Comparison of ENCODE assay signal across 9 mouse cellular contexts in the genomic region with DNA sequence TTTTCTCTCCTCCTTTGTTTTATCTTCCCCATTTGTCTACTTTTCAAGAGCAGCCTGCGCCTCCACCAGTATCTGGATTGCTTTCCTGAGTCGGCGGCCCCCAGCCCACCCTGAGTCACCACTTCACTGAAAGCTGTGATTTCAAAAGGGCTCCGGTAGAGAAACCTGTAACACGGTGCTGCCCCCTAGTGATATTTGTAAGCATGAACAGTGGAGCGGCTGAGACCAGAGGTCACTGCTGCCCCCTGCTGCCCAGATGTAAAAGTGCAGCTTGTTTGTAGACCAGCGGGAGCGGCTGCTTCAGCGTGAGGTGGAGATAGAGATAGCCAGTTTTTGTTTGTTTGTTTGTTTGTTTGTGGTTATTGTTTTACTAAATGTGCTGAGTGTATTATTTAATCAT. TPM values are rescaled to one million over a fixed set of nuclear protein-coding genes. Genes with fewer than 3 reads are reported as not detected.
DNase-seq lines count a peak whose midpoint lies in the region; ATAC-seq lines count a peak whose summit lies in the region.
"Had no signal": no experiment of that assay in that cellular context is flagged by ENCODE, and none has a peak within 500 bp of the region (broad histone marks: within the 10 kb centered on the region; RNA-seq: fewer than 3 reads in every experiment).

No protein-coding gene starts in this region.

- no peak overlapping the region for H3K9ac ChIP-seq in forebrain, embryonic 16.5 days (replicated peaks; ENCODE audit: low read depth, low read length)
- H3K9ac ChIP-seq in hindbrain, embryonic 16.5 days (ENCODE audit: low read depth, low read length) = no peak overlapping the region

- H3K9me3 ChIP-seq in forebrain, embryonic 16.5 days (ENCODE audit: control insufficient read depth, low read length) = 0 out of 2 replicates have a peak, but pooled peaks cover 3% of the 10 kb centered on the region
- 0 out of 2 replicates have a peak, but pooled peaks cover 2% of the 10 kb centered on the region for H3K9me3 ChIP-seq in hindbrain, embryonic 16.5 days (ENCODE audit: control insufficient read depth, low read length)
- peaks cover 3% of the 10 kb centered on the region; the same call in 1 of the 2 replicates for H3K9me3 ChIP-seq in midbrain, embryonic 10.5 days (replicated peaks)

- H3K27me3 ChIP-seq in forebrain, embryonic 16.5 days (replicated peaks; ENCODE audit: control insufficient read depth, insufficient read depth, low read length) = peaks cover 16% of the 10 kb centered on the region; the same call in 1 of the 2 replicates
- H3K27me3 ChIP-seq in hindbrain, embryonic 16.5 days (replicated peaks; ENCODE audit: control insufficient read depth, insufficient read depth, low read length) = no peaks in the 10 kb centered on the region
- no peaks in the 10 kb centered on the region for H3K27me3 ChIP-seq in midbrain, embryonic 10.5 days (ENCODE audit: low read depth, poor library complexity, severe bottlenecking)

- DNase-seq in NIH3T3 (ENCODE audit: low read depth) = peak; percentile 89
- DNase-seq in c-Kit-positive CD71-negative TER-119-negative erythroid progenitor cells, embryonic 14.5 days (ENCODE audit: low read depth) = peak; percentile 68
- DNase-seq in left cerebral cortex, adult 8-10 months (ENCODE audit: low spot score in 2 of 2) = peak; percentile 41 to 56
- peak; percentile 72 for DNase-seq in midbrain, embryonic 10.5 days (ENCODE audit: low spot score)
- DNase-seq in right cerebral cortex, postnatal 4 days = peak; percentile 85
- peak; percentile 21 for DNase-seq in yolk sac, embryonic 10.5 days (ENCODE audit: low spot score)

- no peaks in the 10 kb centered on the region for H3K4me1 ChIP-seq in forebrain, embryonic 16.5 days (replicated peaks; ENCODE audit: control insufficient read depth, insufficient read depth, low read length)
- no peaks in the 10 kb centered on the region for H3K4me1 ChIP-seq in hindbrain, embryonic 16.5 days (ENCODE audit: control insufficient read depth, insufficient read depth, low read depth, low read length)
- no peaks in the 10 kb centered on the region for H3K4me1 ChIP-seq in midbrain, embryonic 10.5 days

- peak; percentile 38; the same call in 1 of the 2 replicates for ATAC-seq in forebrain, embryonic 16.5 days
- ATAC-seq in hindbrain, embryonic 16.5 days = peak; percentile 70

- no peaks in the 10 kb centered on the region for H3K36me3 ChIP-seq in forebrain, embryonic 16.5 days (ENCODE audit: control insufficient read depth, insufficient read depth)
- no peaks in the 10 kb centered on the region for H3K36me3 ChIP-seq in hindbrain, embryonic 16.5 days (ENCODE audit: control insufficient read depth, insufficient read depth, low read length)
- H3K36me3 ChIP-seq in midbrain, embryonic 10.5 days = no peaks in the 10 kb centered on the region

- no peak overlapping the region for H3K4me3 ChIP-seq in forebrain, embryonic 16.5 days (replicated peaks; ENCODE audit: low read length)
- no peak overlapping the region for H3K4me3 ChIP-seq in hindbrain, embryonic 16.5 days (ENCODE audit: low read length)
- H3K4me3 ChIP-seq in midbrain, embryonic 10.5 days = no peak overlapping the region
- H3K4me3 ChIP-seq: myocyte had no signal

- H3K27ac ChIP-seq in forebrain, embryonic 16.5 days (ENCODE audit: low read length) = no peak overlapping the region
- H3K27ac ChIP-seq in hindbrain, embryonic 16.5 days (ENCODE audit: low read depth, low read length) = no peak overlapping the region
- no peak overlapping the region for H3K27ac ChIP-seq in midbrain, embryonic 10.5 days (replicated peaks)

- no peak overlapping the region for H3K4me2 ChIP-seq in forebrain, embryonic 16.5 days (ENCODE audit: low read length)
- no peak overlapping the region for H3K4me2 ChIP-seq in hindbrain, embryonic 16.5 days (ENCODE audit: low read length)

- WGBS in forebrain, embryonic 16.5 days = 25% methylated on average over 9 of the region's 9 CpGs
- WGBS in hindbrain, embryonic 16.5 days = 29% methylated on average over 9 of the region's 9 CpGs
- 37% methylated on average over 9 of the region's 9 CpGs for WGBS in midbrain, embryonic 10.5 days

RNA-seq across cellular contexts. Expression of a gene that starts 15.4 kb away (rescaled TPM):
- polyA plus RNA-seq in forebrain, embryonic 16.5 days (2015; fragmentation: Nextera tagmentation; extraction: Ambion mirVana) = not detected in 2 replicates
- 0.24 and 0.30 TPM in 2 replicates for polyA plus RNA-seq in hindbrain, embryonic 16.5 days (2015; fragmentation: Nextera tagmentation; extraction: Ambion mirVana)
- under 1 TPM; 0.19 to 0.27 (median 0.25) TPM for total RNA-seq in left cerebral cortex, adult 8-10 months (2022)
- not detected in 2 replicates for polyA plus RNA-seq in midbrain, embryonic 10.5 days (2016; fragmentation: Nextera tagmentation; extraction: Ambion mirVana)
- polyA plus RNA-seq: myocyte had no signal

RNA-seq across cellular contexts. Expression of a gene that starts 17.4 kb away (rescaled TPM):
- 0.15 and 0.27 TPM in 2 replicates for polyA plus RNA-seq in forebrain, embryonic 16.5 days (2015; fragmentation: Nextera tagmentation; extraction: Ambion mirVana)
- 0.20 and 0.31 TPM in 2 replicates for polyA plus RNA-seq in hindbrain, embryonic 16.5 days (2015; fragmentation: Nextera tagmentation; extraction: Ambion mirVana)
- total RNA-seq in left cerebral cortex, adult 8-10 months (2022) = under 1 TPM in 1 of 4 experiments, not detected in 3; 0.18 TPM
- polyA plus RNA-seq in midbrain, embryonic 10.5 days (2016; fragmentation: Nextera tagmentation; extraction: Ambion mirVana) = 0.39 and 0.60 TPM in 2 replicates

Comparison
In these comparisons a context has a peak if more than half of its experiments do, and no peak if none do; other contexts are left out.
1. DNase-seq: peak in every context shown above with its lines; median percentile 89 in NIH3T3; 85 in right cerebral cortex, postnatal 4 days; 72 in midbrain, embryonic 10.5 days; 68 in c-Kit-positive CD71-negative TER-119-negative erythroid progenitor cells, embryonic 14.5 days; 48 in left cerebral cortex, adult 8-10 months; 21 in yolk sac, embryonic 10.5 days.